Mouse (Mus musculus) CH12.LX (cell line): ENCODE measurements around the gene Sema3a.

ENCODE experiments used
- CHD2 ChIP-seq: IDR thresholded peaks from 2 replicates; pipeline ENCODE4 v1.6.1; 2011; ENCODE audit warnings: low read length, improper control_type of control experiment
- CTCF ChIP-seq, 2 experiments: IDR thresholded peaks in 1 of 2; conservative IDR thresholded peaks in 1 of 2; 2 replicates each; pipeline ENCODE4 v1.5.1; 2011 to 2012; ENCODE audit warnings: low read depth in 2 of 2, low read length in 2 of 2, improper control_type of control experiment in 1 of 2, inconsistent platforms in 1 of 2, mild to moderate bottlenecking in 1 of 2, moderate library complexity in 1 of 2
- E2F4 ChIP-seq: IDR thresholded peaks from 2 replicates; pipeline ENCODE4 v1.6.1; 2011; ENCODE audit warnings: low read depth, low read length, improper control_type of control experiment; ENCODE audit not compliant: insufficient replicate concordance
- KAT2A ChIP-seq: IDR thresholded peaks from 2 replicates; pipeline ENCODE4 v1.6.1; 2012; ENCODE audit warnings: low read length, improper control_type of control experiment, inconsistent platforms; ENCODE audit not compliant: insufficient replicate concordance
- MAFK ChIP-seq: IDR thresholded peaks from 2 replicates; pipeline ENCODE4 v1.6.1; 2011; ENCODE audit warnings: low read length, improper control_type of control experiment; ENCODE audit not compliant: insufficient replicate concordance
- MAZ ChIP-seq: IDR thresholded peaks from 2 replicates; pipeline ENCODE4 v1.6.1; 2012; ENCODE audit warnings: low read depth, mild to moderate bottlenecking, inconsistent platforms, low read length, improper control_type of control experiment, moderate library complexity
- NELFE ChIP-seq: IDR thresholded peaks from 2 replicates; pipeline ENCODE4 v1.6.1; 2011; ENCODE audit warnings: low read depth, low read length, improper control_type of control experiment
- POLR2A ChIP-seq: IDR thresholded peaks from 2 replicates; pipeline ENCODE4 v1.6.1; 2011; ENCODE audit warnings: low read depth, mild to moderate bottlenecking, improper control_type of control experiment, low read length
- POLR2AphosphoS2 ChIP-seq: IDR thresholded peaks from 2 replicates; pipeline ENCODE4 v1.6.1; 2011; ENCODE audit warnings: low read depth, low read length, improper control_type of control experiment
- RCOR1 ChIP-seq: conservative IDR thresholded peaks from 2 replicates; pipeline ENCODE4 v1.6.1; 2012; ENCODE audit warnings: low read depth, mild to moderate bottlenecking, inconsistent platforms, low read length, improper control_type of control experiment
- TCF12 ChIP-seq: IDR thresholded peaks from 2 replicates; pipeline ENCODE4 v1.6.1; 2014; ENCODE audit warnings: low read depth, mild to moderate bottlenecking, inconsistent platforms, low read length, improper control_type of control experiment
- UBTF ChIP-seq: IDR thresholded peaks from 2 replicates; pipeline ENCODE4 v1.6.1; 2012; ENCODE audit warnings: low read depth, mild to moderate bottlenecking, inconsistent platforms, low read length, improper control_type of control experiment, moderate library complexity
- USF1 ChIP-seq: IDR thresholded peaks from 2 replicates; pipeline ENCODE4 v1.6.1; 2014; ENCODE audit warnings: low read depth, mild to moderate bottlenecking, inconsistent platforms, low read length, improper control_type of control experiment

DNA sequence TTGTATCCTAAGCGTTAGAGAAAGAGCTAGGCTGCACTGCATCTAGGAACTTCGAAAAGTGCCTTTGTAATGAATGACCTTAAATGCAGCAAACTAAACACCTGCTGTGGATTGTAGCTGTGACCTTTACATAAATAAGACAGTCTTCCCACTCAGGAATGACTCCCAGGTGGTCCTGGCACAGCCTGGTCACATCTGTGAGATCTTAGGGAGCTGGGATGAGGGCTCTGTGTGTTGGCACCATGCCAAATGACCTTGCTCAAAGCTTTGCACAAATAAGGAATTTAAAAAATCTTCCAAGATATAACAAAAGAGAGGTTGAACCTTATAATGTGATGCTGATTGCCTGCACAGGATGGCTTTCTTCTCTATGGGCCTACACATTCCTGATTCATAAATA, 25.8 kb downstream of the Sema3a start:
- TF ChIP-seq MAFK (no peak), UBTF (no peak), USF1 (no peak), POLR2A (no peak), CTCF (conservative IDR thresholded peaks at IDR 0.05 in 1 of 2, IDR thresholded peaks at IDR 0.05 in 1 of 2; ENCODE audit: low read depth in 2 of 2, low read length in 2 of 2) (no peak), CHD2 (no peak), RCOR1 (no peak), POLR2AphosphoS2 (no peak), TCF12 (no peak), MAZ (no peak), E2F4 (no peak), KAT2A (no peak), NELFE (no peak)
